Mouse (Mus musculus): Measurements from ENCODE around the gene Srsf10.

Gene Srsf10

DNA sequence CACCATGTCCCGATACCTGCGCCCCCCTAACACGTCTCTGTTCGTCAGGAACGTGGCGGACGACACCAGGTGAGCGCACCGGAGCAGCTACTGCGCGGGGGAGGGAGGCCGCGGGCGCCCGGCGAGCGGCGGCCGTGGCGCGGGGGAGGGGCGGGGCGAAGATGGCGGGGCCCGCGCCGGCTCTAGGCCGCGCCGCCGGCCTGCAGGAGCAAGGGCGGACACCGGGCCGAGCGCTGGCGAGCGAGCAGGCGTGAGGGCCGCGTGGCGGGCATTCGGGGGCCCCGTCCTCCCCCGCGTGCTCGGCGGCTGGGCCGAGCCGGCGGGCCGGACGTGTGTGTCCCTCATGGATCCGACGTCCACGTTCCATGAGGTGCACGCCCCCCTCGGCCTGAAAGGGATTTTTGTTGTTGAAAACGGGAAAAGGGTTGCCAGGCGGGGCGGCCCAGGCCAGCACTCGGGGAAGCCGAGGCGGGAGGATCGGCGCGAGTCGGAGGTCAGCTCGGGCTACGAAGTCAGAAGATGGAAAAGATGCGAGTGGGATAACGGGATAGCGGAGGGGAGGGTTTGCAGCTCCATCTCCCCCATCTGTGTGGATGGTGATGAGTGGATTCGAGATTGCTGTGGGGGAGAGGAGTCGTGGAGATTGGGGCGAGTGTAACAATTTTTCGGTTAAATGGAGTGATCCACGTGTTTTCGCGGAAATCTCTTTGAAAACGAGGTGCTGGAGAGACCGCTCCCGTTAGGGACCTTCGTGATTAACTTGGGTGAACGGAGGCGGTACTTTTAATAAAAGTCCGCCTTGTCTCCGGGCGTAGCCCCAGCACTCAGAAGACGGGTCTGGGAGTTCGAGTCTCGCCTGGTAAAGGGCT lies 910 bp downstream of the Srsf10 start:
- peak; percentile 82 for DNase-seq

DNA sequence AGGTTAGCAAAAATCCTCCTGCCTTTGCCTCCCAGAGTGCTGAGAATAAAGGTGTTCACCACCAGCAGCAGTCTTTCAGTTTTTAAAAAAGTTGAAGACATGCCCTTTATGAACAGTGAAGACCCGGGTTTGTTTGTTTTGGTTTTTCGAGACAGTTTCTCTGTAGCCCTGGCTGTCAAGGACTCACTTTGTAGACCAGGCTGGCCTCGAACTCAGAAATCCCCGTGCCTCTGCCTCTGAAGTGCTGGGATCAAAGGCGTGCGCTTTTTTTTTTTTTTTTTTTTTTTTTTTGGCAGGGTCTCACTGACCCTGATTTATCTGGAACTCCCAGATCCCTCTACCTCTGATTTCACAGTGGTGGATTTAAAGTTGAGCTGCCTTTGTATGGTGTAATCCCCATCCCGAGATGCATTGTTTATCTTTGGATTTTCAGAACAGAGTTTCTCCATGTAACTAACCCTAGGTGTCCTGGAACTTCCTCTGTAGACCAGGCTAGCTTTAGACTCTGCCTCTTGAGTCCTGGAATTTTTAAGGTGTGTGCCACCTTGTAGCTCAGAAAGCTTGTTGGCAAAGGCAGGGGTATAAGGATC lies 2.1 kb downstream of the Srsf10 start:
- no peak for DNase-seq

DNA sequence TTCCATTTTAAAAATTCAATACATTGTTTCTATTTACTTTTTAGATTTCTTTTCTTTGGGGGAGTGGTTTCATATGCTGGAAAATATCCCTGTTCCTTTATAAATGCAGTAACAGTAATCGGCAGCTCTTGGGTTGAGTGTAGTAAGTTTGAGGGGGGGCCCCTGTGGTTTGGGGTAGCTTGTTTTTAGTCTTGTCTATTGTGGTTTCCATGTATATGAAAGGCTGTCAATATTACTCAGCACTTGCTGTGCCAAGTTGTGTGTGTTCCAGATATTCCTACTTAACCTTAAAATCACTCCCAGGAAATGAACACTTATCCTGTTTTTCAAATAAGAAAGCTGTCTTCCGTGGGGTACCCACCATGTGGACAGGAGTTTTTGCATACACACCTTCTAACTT lies 13.4 kb downstream of the Srsf10 start:
- DNase-seq, result no peak

DNA sequence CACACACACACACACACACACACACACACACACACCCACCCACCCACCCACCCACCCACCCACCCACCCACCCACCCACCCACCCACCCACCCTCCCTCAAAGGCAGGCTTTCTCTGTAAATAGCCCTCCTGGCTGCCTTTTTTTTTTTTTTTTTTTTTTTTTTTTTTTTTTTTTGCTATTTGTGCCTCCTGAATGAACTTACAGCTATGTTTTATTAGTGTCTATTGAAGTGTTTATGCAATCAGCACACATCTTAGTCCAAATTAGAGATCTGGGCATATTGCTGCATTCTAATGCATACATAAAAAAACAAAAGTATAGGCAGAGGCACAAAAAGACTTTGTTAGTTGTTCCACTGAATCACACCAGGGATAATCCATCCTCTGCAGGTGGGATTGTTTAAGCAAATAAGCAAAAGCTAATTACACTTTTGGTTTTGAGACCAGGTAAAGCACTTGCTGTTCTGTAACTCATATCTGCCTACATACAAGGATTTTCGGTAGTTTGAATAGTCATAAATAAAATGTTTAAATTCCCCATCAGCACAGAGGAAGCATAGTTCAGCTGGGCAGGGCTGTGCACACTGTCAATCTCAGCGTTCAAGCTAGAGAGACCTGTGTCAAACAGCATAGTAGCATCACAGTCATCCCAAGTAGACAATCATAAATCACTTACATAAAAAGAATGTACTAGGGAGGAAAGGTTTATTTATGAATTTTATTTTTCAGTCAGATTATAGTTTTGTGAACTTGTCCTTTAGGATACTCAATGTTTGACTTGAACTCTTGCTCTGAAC lies 14.9 kb downstream of the Srsf10 start:
- no peak for DNase-seq

DNA sequence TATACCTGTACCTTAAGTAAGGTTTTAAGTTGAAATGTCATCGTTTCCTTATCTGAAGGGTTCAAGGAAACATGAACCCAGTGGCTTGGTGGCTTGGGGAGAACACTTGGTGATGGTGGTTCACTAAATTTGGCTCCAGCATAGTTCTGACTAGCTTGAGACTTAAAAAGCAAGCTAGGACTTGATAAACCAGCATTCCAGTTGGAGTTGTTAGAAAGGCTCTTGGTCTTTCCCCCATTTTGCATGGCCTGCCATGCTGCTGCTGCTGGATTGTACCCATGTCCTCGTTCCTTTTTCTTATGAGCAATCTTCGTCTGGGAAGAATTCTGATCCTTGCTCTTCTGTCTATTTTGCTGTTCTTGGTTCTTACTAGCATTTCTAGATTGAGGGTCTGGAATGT lies 16.5 kb downstream of the Srsf10 start:
- DNase-seq, result no peak

DNA sequence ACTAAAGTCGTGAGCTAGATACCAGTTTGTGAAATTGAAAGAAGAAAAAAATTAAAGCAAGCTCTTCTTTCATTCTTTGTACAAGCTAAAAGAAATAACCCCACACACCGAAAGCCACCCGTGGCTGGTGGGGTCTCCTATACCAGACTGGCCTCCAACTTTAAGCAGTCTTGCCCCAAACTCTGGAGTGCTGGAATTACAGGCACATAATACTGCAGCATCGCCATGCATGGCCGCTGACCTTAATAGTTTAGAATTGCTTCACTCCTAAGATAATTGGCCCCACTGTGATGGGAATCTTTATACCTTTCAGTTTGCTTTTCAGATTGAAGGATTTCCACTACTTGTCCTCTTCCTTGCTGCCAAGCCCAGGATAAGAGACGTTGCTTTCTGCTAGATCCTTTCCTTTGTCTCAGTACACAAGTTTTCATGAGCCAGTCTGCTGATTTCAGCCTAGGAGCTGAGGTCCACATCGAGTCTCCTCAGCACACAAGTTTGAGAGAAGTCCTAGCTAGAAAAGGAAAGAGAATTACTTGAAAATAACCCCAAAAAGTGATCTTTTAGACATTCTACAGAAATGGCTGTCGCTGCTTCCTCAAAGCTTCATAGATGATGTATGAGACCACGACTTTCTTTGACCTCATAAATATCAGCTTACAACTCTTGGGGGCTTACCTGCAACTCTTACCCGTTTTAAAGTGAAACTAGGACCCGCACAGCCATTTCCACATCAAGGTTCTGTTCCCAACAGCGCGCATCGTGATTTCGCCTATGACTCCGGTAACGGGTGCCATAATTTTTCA lies 17.2 kb downstream of the Srsf10 start:
- no peak for DNase-seq

DNA sequence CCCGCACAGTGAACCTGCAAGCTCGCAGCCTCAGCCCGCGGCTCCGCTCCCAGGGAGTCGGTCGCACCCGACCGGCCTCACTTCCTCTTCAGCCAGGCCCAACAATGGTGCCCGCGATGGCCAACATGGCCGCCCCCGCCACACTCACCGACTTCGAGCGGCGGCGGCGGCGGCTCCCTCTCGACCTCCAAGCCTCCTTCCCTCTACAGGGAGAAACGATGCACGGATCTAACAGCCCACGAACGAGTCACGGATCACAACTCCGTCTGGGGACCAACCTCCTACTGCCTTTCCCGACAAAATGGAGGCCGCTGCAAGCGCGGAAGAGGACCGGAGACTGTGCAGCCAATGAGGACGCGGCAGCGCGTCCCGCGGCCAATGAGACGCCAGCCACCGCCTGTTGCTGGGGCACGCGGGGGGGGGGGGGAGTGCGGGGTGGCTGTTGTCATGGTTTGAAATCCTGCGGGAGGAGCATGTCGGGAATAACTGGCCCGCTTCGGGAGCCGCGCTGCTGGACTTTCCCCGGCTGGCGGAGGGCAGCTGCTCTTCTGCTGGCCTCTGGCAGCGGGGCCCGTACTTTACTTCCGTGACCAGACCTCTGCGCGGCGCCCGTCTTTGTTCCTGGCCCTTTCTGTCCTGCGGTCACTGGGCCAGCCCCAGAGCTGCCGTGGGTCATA lies 18.1 kb downstream of the Srsf10 start, which contains the start of gene Pnrc2:
Gene Pnrc2 (minus strand): TSS at position 325 of the 677 bp plus-strand sequence.
- peak; percentile 94 for DNase-seq

DNA sequence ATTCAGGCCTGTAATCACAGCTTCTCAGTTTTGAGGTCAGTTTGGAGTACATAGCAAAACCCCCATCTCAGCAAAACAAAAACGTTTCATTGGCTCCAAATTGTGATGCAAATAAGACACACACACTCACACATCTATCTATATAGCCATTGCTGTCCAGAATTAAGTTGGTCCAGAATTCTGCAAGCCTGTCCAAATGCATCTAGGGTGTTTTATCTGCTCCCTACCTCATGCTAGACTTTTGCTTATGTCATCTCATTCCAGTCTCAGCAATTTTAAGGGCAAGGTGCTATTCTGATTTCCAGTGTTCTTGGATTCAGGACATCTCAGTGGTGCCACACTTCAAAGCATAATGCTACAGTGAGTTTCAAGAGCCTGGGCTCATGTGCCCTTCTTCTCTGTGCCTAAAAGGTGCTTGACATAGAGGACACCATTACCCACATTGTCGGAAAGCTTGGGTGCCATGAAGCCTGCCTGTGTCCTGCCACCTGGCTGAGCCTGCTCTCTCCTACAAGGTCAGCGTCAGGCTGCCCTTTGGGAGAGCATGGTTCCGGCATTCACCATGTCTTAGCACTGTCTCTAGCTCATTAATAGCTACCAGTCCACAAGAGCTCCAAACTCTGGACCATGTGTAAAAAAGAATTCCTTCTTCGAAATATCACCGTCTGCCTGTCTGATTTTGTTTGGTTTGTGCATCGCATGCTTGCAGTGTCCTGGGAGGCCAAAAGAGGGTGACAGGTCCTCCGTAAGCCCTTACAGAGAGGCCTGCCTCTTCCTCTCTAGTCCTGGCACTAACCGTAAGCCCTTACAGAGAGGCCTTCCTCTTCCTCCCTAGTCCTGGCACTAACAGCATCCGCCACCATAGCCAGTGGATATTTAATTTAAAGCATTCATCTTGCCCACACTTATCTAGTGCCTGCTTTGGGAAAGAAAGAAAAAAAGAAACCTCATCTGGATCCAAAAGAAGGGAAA lies 19.3 kb downstream of the Srsf10 start:
- DNase-seq, result no peak

DNA sequence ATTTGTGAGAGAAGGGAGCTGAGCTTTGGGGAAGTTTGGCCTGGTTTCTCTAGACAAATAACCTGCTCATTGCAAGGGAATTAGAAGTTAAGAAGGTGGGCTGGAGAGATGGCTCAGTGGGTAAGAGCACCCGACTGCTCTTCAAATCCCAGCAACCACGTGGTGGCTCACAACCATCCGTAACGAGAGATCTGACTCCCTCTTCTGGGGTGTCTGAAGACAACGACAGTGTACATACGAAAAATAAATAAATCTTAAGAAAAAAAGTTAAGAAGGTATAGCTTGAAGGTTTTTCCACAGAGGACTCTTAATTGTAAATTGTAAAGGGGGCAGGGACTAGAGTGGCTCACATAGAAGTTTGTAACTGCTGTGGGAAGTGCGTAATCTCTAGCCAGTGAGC lies 20.0 kb downstream of the Srsf10 start:
- no peak for DNase-seq

DNA sequence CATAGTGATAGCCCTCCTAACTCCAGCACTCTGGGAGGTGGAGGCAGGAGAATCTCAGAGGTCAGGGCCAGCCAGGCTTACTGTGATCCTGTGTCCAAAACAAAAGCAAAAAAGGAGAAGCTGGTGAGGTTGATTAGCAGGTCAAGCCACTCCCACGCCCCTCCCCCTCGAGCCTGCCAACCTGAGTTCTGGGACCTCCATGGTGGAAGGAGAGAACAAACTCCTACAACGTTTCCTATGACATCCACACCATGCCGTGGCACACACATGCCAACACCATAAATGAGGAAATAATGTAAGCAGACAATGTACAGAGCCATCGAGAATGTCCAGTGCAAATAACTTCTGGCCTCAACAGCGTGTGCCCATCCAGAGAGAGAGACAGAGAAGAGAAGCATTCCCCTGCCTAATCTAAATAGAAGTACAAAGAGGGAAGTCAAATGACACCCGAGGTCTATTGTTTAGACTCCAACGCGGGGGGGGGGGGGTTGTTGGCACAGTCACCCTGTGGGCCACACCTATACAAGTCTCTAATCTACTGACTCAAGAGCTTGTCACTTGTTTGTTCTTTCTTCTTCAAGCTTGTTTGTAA lies 20.5 kb downstream of the Srsf10 start:
- peak; percentile 81 for DNase-seq

DNA sequence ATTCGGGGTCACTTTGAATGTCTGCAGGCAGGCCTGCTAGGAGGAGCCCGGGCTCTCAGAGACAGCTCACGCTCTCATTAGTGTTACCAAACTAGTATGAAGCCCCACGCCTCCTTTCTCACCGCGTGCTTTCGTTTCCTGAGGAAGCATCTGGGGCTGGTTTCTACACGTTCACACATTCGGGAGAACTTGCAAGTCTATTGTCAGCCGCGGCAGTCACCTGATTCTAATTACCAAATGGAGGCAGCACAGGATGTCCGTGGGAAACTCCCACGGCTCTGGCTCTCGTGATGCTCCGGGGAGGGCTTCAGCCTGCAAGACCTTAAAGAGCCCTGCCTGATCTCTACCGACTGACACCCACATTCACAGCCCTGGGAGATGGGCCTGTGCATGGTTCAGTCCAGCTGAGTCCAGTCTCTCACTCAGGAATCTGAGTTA lies 21.1 kb downstream of the Srsf10 start:
- DNase-seq, result peak; percentile 84

DNA sequence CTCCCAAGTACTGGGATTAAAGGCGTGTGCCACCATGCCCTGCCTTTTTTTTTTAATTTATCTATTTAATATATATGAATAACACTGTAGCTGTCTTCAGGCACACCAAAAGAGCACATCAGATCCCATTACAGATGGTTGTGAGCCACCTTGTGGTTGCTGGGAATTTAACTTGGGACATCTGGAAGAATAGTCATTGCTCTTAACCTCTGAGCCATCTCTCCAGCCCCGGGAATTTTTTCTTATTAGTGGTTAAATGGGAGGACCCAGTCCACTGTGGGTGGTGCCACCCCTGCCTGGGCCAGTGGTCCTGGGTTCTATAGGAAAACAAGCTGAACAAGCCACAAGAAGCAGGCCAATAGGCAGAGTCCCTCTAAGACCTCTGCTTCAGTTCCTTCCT lies 22.2 kb downstream of the Srsf10 start:
- peak; percentile 64 for DNase-seq

DNA sequence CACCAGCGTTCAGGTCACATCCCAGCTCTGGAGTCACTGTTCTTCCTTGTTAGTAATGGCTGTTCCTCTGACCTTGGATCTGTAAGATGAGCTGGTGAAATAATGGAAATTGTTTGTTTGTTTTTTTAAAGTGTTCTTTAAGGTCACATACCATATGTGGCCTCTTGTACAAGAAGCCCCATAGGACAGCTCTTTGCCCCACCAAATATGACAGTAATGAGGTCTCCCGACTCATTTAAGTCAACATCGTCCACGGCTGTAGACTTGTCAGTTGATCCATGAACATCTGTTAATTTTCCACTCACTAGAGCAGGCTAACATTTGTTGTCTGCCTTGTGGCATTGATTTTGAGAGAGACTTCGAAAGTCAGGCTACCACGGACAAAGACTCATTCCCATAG lies 23.5 kb downstream of the Srsf10 start:
- DNase-seq, result no peak

DNA sequence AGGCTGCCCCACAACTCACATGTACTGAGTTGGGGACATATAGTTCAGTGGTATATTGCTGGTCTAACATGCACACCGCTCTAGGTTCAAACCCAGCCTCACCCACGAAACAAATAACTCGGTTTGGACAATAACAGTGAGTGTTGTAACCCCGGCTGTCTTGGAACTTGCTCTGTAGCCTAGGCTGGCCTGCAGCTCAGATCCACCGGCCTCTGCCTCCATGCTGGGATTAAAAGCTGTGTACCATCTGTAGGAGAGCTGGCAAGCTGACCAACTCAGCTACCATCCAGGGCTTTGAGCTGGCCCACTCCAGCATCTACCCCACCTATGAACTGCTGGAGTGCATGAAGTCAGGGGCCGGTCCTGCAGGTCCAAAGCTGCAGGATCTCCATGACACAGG lies 24.5 kb downstream of the Srsf10 start:
- peak; percentile 6 for DNase-seq

DNA sequence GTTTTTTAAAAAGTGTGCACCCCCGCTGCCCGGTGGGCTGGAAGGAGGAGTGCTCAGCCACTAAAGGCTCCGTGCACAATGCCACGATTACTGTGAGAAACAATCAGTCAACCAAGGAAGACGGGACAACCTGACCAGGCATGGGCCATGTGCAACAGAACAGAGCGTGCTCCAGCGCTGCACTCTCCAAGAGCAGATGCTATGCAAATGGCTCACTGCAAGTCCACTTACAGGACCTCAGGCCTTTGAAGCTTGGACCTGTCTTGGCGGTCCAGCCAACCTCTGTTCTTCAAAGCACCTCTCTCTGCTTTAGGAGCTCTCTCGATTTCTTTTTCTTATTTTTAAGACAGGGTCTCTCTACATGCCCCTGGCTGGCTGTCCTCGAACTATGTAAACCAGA lies 25.0 kb downstream of the Srsf10 start:
- DNase-seq, result peak; percentile 7

DNA sequence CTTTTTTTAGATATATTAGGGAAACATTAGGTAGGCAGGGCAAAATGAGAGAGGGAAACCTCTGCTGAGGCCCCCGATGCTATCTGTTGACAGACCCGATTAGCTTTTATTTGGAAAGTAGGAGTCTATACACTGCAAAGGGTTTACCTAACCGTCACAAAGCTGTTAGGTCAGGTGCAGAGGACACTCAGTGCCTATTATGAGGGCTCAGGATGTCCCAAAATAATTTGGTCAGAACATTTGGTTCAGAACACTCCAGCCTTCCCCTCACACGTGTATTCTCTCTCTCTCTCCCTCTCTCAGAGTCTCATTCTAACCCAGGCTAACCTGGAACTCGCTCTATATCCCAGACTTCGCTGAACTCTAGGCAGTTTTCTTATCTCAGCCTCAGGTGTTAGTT lies 26.5 kb downstream of the Srsf10 start:
- DNase-seq, result no peak

DNA sequence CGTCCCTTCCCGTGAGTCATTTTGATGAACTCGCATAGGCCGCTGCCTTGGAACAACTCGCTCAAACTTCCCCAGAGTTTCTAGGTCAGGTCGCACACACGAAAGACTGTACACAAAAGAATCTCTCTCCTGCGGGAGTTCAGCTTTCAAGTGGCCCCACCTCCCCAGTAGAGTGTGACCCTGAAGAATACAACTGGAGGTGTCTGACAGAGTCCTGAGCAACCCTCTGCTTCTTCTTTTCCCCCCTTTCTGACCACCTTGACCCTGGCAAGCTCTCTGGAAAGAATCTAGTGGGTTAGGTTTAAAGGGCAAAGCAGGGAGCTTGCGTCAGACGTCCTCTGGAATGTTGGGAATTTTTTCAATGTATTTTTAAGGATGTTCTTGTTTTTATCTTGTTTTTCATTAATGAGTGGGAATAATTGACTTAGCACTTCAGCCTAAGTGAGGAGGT lies 27.9 kb downstream of the Srsf10 start:
- DNase-seq, result peak; percentile 33

DNA sequence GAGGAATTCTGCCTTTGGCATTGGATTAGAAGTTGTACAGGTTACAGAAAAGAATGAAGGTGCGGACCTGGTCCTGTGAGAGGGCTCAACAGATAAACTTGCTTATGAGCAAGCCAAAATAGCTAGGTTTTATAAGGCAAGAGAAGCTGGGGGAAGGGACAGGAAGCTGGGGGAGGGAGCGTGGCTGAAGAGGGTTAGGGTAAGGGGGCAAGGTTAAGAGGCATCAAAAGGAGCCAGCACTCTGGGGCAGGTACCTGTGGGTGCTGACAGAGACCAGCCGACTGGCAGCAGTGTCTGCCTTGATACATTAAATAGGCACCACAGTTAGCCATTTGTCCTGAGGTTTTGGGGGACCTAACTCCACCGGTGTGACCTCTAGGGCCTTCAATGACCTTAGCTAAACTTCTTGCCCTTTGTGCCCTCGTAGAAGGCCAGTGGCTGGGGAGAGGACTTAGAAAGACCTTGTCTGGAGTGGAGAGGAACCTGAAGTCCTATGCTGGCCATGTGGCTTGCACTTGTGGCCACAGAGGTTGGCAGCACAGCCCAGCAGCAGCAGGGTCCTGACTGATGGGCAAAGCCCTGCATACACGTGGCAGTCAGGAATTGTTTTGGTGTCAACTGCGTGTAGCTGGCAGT lies 28.5 kb downstream of the Srsf10 start:
- peak; percentile 20 for DNase-seq

DNA sequence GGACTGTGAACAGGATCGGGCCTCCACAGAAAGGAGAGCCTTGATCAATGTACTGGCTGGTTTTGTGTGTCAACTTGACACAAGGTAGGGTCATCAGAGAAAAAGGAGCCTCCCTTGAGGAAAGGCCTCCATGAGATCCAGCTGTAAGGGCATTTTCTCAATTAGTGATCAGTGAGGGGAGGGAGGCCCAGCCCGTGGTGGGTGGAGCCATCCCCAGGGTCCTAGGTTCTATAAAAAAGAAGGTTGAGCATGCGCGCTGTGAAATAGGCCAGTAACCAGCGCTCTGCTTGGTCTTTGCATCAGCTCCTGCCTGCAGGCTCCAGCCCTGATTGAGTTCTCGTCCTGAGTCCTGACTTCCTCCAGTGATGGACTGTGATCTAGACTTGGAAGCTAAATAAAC lies 29.0 kb downstream of the Srsf10 start:
- DNase-seq, result peak; percentile 6

DNA sequence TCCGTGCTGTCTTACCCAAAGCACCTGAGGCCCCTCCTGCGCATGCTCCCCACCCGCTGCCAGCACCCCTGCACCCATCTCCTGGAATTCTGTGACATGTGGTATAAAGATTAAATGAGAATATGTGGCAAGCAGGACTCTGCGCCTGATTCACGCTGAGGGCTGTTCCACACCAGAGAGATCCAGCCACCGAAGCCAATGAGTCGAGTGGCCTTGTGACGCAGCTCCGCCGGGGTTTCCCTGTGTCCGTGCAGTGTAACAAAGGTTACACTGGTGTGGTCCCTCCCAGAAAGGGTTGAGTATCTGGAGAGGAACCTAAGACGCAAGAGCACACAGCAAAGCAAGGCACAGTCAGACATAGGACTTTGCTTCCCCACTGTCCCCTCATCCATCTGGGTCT lies 30.1 kb downstream of the Srsf10 start:
- DNase-seq, result peak; percentile 3

Data from kidney, postnatal 10 days (tissue).